Mouse (Mus musculus): Measurements from ENCODE around the gene Olfr789. TPM values are rescaled to one million over a fixed set of nuclear protein-coding genes. Genes with fewer than 3 reads are reported as not detected.

Gene Olfr789
- not detected in 2 replicates for total RNA-seq (2021)
- long read RNA-seq, experiment 1, result 0 reads
- long read RNA-seq, experiment 2, result 0 reads

DNA sequence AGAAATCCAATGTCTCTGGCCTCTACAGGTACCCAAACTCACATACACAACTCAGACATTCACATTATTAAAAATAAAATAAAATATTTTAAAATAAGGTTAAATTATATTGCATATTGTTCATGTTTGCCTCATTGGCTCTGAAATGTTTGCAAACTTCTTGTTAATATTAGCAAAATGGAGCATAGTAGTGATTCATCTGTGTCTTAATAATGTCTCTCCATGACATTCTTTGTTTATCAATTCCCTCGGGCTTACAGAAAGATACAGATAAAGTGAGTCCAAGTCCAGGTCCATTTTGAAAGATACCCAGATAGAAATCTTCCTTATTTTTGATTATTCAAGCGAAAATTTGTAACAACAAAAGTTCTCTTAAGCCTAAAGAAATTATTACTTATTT is at the start of gene Olfr789:
TSS of gene Olfr789 (plus strand) at position 301 of the 400 bp plus-strand sequence.
- no peak for DNase-seq

DNA sequence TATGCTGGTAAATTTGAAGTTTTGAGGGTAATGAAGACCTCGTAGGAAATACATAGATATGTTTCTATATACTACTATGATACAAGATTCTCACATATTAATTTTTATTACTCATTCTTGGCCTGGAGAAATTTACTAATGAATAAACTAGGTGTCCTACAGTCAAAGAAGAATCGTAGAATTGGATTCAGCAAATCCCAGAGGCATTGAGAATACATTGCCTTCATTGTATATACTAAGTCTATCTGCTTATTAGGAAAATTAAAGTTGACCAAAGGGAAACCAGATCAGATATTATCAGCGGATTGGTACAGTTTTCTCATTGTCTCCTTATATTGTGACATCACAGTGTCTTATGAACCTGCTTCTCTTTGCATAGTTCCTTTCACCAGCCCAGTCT is 23.0 kb upstream of the Olfr789 start, which contains the start of gene Olfr787:
TSS of gene Olfr787 (plus strand) at position 301 of the 400 bp plus-strand sequence.
- DNase-seq, result no peak

DNA sequence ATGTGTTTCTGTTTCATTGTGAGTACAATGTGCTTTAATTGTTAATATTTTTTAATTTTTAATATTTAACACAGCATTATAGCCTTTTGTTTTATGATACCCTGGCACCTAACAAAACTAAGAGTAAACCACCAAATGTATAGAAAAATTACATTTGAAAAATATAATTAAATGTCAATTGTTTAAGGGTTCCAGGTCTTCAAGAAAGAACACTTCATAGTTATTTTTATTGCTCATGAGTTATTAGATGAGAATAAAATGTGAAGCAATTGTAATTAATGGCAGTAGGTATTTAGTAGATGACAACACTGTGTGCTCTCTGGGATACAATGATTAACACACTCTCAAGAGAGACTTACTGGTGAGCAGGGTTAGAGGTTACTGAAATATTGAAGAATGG is 13.9 kb upstream of the Olfr789 start, which contains the start of gene Olfr788:
TSS of gene Olfr788 (plus strand) at position 301 of the 400 bp plus-strand sequence.
- DNase-seq, result no peak

DNA sequence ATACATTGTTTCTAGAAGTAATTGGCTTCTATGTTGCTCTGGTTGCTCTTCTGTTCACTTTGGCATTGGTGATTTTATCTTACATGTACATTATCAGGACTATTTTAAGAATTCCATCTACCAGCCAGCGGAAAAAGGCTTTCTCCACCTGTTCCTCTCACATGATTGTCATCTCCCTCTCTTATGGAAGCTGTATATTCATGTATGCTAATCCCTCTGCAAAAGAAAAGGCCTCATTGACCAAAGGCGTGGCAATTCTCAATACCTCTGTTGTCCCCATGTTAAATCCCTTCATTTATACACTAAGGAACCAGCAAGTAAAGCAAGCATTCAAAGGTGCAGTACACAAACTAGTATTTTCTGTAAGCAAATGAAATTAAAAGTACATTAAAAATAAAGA is 11.3 kb upstream of the Olfr789 start:
- DNase-seq, result no peak

DNA sequence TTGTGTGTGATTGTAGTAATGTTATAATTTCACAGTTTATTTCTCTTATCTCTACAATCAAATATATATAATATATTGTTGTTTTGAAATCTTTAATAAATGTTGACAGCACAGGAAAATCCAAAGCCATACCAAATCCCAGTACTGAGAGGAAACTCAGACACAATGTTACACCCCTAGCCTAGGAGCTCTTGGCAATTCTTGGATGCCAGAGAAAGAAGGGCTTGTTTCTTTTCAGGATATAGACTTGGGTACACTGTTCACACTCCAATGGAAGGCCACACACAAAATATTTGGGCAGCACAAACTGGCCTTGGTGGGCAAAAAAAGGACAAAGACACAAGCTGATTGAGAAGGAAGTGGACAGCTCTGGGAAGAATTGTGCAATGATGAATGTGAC is 10.8 kb upstream of the Olfr789 start:
- no peak for DNase-seq

DNA sequence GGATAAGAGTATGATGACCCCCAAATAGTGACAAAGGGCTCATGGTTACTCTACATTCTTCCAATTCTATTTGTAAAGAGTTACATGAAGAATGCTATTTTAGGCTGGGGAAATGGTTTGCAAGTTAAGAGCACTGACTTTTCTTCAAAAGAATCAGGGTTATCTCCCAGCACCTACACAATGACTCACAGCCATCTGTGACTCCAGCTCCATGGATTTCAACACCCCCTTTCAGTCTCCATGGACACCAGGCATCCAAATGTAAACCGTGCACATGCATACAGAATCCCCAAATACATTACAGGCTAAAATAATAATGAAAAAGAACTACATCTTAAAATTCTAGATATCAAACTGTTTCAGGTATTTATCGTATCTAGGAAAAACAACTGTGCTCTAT is 5.5 kb downstream of the Olfr789 start:
- no peak for DNase-seq

DNA sequence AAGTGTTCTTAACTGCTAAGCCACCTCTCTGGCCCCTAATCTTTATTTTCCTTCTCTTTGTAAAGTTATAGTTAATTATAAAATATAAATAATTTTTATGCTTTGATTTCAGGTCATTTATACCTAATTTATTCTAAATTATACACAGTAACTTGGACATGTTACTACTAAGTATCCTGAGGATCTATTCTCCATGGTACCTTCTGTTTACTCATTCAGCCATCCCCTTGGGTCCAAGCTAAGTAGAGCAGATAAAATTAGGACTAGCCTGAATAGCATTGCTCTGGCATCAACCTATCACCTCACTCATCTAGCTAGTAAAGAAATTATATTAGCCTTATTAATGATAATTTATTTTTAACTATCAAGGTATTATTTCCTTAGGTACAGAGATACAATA is 13.6 kb downstream of the Olfr789 start, which contains the start of gene Olfr790:
TSS of gene Olfr790 (plus strand) at position 301 of the 400 bp plus-strand sequence.
- no peak for DNase-seq

DNA sequence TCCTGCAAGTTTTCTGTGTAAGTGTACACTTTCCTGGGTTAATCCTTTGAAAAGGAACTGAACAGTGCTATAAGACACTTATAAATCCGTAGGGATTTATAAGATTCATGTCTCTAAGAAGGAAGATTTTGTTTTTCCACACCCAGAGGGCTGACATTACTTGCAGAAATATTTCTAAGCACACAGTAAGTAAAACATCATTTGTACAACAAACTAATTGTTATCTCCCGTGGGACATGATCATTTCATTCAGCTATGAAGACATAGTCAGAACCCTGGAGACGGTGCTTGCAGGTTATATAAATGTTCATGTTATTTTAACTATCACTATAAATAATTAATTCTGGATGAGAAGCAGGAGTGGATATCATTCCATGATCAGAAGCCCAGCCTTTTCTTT is 36.9 kb downstream of the Olfr789 start, which contains the start of gene Olfr791:
TSS of gene Olfr791 (plus strand) at position 301 of the 400 bp plus-strand sequence.
- DNase-seq, result no peak

DNA sequence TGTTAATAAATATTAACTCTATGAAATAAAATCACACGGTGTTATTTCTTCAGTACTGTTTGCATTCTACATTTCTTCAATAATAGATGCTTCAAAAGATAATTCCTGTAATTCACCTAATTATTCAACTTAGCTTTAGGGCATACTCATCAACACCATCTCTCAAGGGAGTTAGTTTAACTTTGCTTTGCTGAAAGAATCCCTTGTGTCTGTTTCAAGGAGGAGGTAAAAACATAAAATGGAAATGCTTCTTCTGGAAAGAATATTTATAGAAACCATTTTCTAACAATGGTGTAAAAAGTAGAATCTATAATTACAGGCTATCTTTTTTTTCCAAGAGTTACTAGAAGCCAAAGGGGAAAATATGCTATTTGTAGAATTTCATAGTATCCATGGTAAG is 54.3 kb downstream of the Olfr789 start, which contains the start of gene Olfr792:
TSS of gene Olfr792 (plus strand) at position 301 of the 400 bp plus-strand sequence.
- no peak for DNase-seq

Other genes starting within 250 kb of the Olfr789 start
- gene Olfr774, start 248.5 kb upstream of the Olfr789 start, total RNA-seq (2021), result not detected in 2 replicates
- gene Olfr775, start 236.3 kb upstream of the Olfr789 start, total RNA-seq (2021), result not detected in 2 replicates
- not detected in 2 replicates for gene Olfr776, start 225.6 kb upstream of the Olfr789 start, total RNA-seq (2021)
- not detected in 2 replicates for gene Olfr777, start 213.3 kb upstream of the Olfr789 start, total RNA-seq (2021)
- gene Olfr780, start 166.6 kb upstream of the Olfr789 start, total RNA-seq (2021), result not detected in 2 replicates
- gene Olfr781, start 155.9 kb upstream of the Olfr789 start, total RNA-seq (2021), result not detected in 2 replicates
- gene Olfr782, start 135.9 kb upstream of the Olfr789 start, total RNA-seq (2021), result not detected in 2 replicates
- not detected in 2 replicates for gene Olfr784, start 100.7 kb upstream of the Olfr789 start, total RNA-seq (2021)
- gene Olfr785, start 79.3 kb upstream of the Olfr789 start, total RNA-seq (2021), result not detected in 2 replicates
- gene Olfr786, start 57.4 kb upstream of the Olfr789 start, total RNA-seq (2021), result not detected in 2 replicates
- not detected in 2 replicates for gene Olfr787, start 22.9 kb upstream of the Olfr789 start, total RNA-seq (2021)
- gene Olfr788, start 13.8 kb upstream of the Olfr789 start, total RNA-seq (2021), result not detected in 2 replicates
- gene Olfr790, start 13.7 kb downstream of the Olfr789 start, total RNA-seq (2021), result not detected in 2 replicates
- gene Olfr791, start 37.0 kb downstream of the Olfr789 start, total RNA-seq (2021), result not detected in 2 replicates
- gene Olfr792, start 54.4 kb downstream of the Olfr789 start, total RNA-seq (2021), result not detected in 2 replicates
- not detected in 2 replicates for gene Olfr794, start 82.9 kb downstream of the Olfr789 start, total RNA-seq (2021)
- not detected in 2 replicates for gene Olfr796, start 127.8 kb downstream of the Olfr789 start, total RNA-seq (2021)
- gene Olfr798, start 143.2 kb downstream of the Olfr789 start, total RNA-seq (2021), result not detected in 2 replicates
- gene Olfr799, start 152.7 kb downstream of the Olfr789 start, total RNA-seq (2021), result not detected in 2 replicates
- not detected in 2 replicates for gene Olfr800, start 172.9 kb downstream of the Olfr789 start, total RNA-seq (2021)
- gene Olfr801, start 189.1 kb downstream of the Olfr789 start, total RNA-seq (2021), result not detected in 2 replicates
- not detected in 2 replicates for gene Olfr802, start 203.4 kb downstream of the Olfr789 start, total RNA-seq (2021)
- not detected in 2 replicates for gene Olfr803, start 209.5 kb downstream of the Olfr789 start, total RNA-seq (2021)
- not detected in 2 replicates for gene Olfr804, start 218.5 kb downstream of the Olfr789 start, total RNA-seq (2021)
- not detected in 2 replicates for gene Olfr805, start 244.6 kb downstream of the Olfr789 start, total RNA-seq (2021)